Mouse (Mus musculus): ENCODE measurements around the gene Zcchc7. TPM values are rescaled to one million over a fixed set of nuclear protein-coding genes. Genes with fewer than 3 reads are reported as not detected.

Gene Zcchc7
- total RNA-seq (2021): 10 to 100 TPM; 19.1 to 19.9 TPM

DNA sequence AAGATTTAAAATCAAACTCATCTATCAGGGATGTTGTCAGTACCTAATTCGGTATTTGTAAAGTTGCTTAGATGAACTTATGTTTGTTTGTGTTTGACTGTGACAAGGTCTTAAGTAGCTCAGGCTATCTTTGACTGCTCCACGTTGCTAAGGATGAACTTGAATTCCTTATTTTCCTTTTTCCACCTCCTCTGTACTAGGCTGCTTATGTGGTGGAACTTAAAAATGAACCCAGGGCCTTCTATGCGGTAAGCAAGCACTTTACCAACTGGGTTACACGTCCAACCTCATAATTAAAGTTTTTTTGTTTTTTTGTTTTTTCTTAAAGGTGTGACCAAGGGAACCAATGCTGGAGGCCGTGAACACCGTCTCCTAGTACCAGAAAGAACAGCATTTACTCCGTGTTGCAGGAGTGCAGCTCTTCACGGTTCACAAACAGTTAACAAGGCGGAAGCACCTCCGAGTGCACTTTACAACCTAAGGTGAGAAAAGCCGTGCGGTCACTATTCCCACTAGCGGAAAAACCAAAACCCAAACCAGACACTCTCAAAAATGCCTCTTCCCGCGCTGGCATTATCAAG lies at the start of gene Zcchc7:
Gene Zcchc7, plus strand, starts transcription at position 325 of the 581 bp plus-strand sequence.
- intact Hi-C loops (cut with DNase I): loop anchor here (5.0 kb wide), 1 partner anchor 147 kb away; no protein-coding TSS in a partner anchor
- no peak for DNase-seq

GRCm38 (mm10) chr4:44705967-44706366 lies 49.7 kb upstream of the Zcchc7 start:
- intact Hi-C loops (cut with DNase I): no loop called here
- DNase-seq: no peak

GRCm38 (mm10) chr4:44706865-44707264 lies 48.8 kb upstream of the Zcchc7 start:
- intact Hi-C loops (cut with DNase I): no loop called here
- DNase-seq: no peak

DNA sequence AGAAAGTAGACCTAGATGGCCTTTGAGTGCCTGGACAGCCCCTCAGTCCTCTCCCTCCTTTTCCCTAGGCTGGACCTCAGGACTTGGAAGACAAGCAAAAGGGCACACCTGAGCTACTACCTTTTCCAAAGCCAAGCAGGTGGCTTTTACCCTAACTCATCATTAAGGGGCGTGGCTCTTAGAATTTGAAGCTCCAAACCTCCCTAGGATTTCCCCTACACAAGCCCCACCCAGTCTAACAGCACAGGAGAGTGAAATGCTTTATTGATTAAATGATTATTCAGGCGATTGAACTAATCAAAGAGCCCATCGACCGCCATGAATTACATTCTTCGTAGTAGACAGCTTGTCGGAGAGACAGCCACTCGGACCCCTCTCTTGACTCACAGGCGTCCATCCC lies 47.4 kb upstream of the Zcchc7 start:
- intact Hi-C loops (cut with DNase I): no loop called here
- no peak for DNase-seq

GRCm38 (mm10) chr4:44709091-44709695 lies 46.5 kb upstream of the Zcchc7 start:
- no peak for DNase-seq
- intact Hi-C loops (cut with DNase I): no loop called here

GRCm38 (mm10) chr4:44709740-44710700 lies 45.7 kb upstream of the Zcchc7 start, which contains the start of gene Pax5:
TSS of gene Pax5 (minus strand) at chr4:44710487.
- intact Hi-C loops (cut with DNase I): loop anchor here (5.0 kb wide), 1 partner anchor 197 kb away; no protein-coding TSS in a partner anchor
- DNase-seq: no peak

DNA sequence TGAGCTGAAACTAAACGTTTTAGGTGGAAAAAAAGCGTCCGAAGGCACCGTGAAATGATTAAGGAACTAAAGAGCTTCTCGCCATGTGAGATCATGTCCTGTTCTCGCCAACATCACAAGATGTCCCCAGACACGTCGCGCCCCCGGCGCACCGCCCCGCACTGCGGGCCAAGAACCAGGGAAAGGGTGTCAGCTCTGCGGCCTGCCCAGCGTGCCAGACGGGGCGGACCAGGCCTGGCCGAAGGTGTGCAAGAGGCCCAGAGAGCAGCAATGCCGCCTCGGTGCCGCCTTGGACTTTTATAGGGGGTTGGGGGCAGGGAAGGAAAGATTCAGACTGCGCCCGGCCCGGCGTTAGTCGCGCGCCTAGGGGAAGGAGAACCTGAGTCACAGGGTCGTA lies 45.0 kb upstream of the Zcchc7 start:
- intact Hi-C loops (cut with DNase I): loop anchor here (5.0 kb wide), 1 partner anchor 197 kb away; no protein-coding TSS in a partner anchor
- DNase-seq: peak in 1 of 2 experiments; percentile 7

DNA sequence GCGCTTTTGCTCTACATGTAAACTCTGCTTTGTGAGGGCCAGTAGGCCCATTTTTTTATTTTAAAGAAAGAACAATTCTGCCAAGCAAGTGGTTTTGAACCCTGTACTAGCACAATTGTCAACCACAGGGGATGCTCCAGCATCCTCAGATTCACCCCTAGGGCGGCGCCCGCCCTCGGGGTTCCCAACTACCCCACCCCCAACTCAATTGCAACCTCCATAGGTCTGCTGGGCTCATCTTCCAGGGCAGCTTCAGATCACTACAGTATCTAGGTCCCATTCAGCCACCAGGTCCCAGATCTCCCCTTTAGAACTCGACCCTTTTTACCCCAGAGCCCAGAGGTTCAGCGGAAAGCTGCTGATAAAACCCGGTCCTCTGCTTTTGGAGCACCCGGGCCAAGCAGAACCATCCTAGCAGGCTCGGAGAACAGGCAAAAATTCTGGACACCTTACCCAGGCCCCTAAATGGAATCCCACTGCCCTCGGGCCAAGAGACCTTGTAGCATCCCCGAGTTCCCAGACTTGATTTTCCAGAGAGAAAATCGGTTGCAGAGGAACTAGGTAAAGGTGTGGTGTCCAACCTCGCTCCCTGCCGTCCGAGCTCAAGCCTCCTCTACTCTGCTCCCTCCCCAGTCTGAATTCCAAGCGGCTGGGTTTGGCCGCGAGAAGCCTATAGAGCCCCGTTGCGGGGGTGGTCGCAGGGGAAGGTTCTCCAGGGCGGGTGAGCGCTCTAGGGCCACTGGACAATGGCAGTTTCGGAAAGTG lies 44.4 kb upstream of the Zcchc7 start:
- intact Hi-C loops (cut with DNase I): loop anchor here (5.0 kb wide), 1 partner anchor 196 kb away; no protein-coding TSS in a partner anchor
- DNase-seq: no peak

- intact Hi-C loops (cut with DNase I): loop anchor here (5.0 kb wide), 1 partner anchor 195 kb away; no protein-coding TSS in a partner anchor
- peak in 1 of 2 experiments; percentile 17 for DNase-seq
These were observed 43.5 kb upstream of the Zcchc7 start for GRCm38 (mm10) chr4:44712051-44712700.

DNA sequence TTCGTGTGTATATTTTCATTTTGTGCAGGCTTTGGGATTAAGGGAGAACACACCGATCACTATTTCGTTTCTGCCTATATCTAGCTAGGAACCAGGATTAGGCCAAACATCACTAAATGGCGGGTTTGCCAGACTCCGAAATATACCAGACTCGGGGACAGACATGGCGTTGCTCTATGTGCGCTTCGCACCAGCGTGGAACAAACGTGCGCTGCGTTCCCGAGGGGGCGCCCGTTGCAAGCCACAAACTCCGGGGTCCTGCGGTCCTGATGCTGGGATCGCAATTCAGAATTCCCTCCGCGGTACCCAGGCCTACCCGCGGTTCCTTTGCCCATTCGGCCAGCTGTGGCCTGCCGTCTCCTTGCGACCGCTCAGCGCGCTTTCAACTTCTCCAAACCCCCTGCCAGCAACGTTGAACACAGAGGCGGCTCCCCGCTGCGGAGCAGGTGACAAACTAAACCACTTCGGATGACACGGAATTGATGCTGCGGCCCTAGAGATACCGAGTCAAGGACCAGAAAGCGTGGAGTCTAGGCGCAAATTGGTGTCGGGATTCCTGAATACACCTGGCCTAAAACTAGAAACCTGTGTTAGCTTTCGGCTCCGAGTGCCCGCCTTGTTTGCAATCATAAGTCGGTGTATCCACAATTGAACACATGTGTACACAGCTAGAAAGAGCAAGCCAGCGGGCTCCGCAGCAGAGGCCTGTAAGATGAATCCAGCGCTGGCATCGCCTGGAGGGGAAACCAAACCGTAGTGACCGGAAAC lies 42.7 kb upstream of the Zcchc7 start:
- intact Hi-C loops (cut with DNase I): loop anchor here (5.0 kb wide), 1 partner anchor 194 kb away; no protein-coding TSS in a partner anchor

DNA sequence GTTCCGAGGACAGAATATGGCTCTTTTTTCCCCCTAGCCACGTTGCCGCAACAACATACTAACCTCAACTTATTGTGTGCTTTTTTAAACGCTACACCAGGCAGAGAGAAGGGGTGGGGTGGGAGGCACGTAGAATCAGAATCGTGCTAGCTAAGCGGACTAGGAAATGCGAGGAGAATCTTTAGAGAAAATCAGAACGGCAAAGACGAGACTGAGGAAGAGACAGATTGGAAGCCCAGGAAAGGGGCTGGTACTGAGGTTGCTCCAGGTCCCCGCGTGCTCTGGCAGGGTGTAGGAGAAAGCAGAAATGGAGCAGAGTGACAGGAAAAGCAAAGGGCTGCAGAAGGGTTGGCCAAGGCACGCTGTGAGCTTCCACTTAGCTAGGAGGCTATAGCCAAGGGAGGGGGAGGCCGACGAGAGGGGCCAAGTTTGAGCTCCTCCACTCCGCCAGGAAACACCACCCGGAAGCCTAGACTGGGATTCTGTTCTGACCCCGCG lies 42.1 kb upstream of the Zcchc7 start:
- intact Hi-C loops (cut with DNase I): loop anchor here (5.0 kb wide), 1 partner anchor 194 kb away; no protein-coding TSS in a partner anchor
- DNase-seq: no peak

More for the DNA sequence above, 42.7 kb upstream of the Zcchc7 start:
- peak; percentile 29 to 32 for DNase-seq

DNA sequence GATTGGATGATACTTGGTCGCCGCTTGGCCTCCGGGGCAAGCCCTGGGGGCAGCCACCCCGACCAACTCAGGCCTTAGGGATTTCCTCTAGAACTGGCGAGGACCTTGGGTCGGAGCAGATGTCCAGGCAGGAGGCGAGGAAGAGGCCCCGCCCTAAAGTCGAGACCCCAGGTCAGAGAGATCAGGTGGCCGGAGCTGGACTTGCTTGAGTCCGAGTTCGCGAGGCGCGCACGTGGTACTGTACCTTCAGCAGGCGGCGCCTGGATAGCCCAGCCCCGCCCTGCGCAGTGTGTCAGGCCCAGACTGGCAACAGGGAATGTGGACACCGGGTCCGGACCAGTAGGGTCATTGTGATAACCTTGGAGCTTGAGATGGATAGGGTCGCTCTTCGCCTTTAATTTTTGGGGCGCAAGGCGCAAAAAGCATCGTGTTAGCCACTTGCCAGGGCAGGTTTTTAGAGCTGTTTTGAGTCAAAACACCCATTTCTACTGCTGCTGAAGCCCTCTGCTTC lies 41.5 kb upstream of the Zcchc7 start:
- intact Hi-C loops (cut with DNase I): loop anchor here (5.0 kb wide), 1 partner anchor 193 kb away; no protein-coding TSS in a partner anchor
- DNase-seq: no peak

DNA sequence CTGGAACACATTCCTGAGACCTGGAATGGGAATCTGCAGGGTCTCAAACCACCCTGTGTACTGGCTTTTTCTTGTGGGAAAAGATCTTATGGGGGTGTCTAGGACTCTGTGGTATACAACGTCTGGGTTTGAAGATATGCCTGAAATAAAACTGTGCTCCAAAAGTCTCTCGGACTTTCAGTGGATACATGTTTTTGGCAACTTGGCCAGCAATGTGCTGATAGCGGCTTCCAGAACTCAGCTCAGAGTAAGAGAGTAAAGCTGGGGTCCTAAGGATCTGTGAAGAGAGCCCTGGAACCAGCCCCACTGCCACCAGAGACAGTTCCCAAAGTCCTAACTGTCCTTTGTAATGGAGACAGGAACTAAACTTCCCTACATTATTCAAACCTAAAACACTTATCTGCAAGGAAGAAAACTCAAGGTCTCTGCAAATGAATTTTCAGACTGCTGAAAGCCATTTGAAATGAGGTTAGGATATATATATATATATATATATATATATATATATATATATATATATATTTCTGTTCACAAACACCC lies 40.0 kb upstream of the Zcchc7 start:
- intact Hi-C loops (cut with DNase I): no loop called here
- no peak for DNase-seq

DNA sequence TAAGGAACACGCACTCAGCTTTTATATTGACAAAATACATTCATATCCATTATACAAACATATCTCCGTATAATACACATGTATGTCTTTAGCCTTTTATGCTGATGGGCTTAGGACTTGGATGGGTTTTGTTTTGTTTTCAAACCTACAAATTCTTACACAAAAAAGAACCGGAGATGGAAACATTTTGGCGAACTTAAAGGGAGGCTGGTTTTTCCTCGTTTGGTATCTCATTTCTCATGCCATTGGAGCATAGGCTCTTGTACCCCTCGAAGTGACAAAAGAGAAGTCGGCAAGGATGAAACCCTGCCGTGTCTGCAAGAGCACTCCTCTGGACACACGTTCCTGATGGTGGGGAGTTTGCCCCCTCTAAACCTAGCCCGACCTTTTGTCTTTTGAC lies 39.3 kb upstream of the Zcchc7 start:
- intact Hi-C loops (cut with DNase I): no loop called here
- no peak for DNase-seq

GRCm38 (mm10) chr4:44717676-44718075 lies 38.0 kb upstream of the Zcchc7 start:
- intact Hi-C loops (cut with DNase I): no loop called here
- DNase-seq: no peak

DNA sequence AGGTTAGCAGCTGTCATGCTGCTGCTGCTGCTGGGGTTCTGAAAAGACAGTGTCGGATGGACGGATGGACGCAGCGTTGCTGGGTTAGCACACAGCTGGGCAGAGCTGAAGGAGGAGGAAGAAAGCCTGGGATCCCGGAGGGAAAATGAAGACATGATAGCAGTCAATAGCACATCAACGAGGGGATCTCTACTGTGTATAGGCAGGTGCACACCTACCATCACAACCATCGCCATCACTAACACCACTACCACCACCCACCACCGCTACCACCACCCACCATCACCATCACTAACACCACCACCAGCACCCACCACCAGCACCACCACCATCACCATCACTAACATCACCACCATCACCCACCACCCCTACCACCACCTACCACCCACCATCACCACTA lies 35.6 kb upstream of the Zcchc7 start:
- DNase-seq: no peak
- intact Hi-C loops (cut with DNase I): no loop called here

DNA sequence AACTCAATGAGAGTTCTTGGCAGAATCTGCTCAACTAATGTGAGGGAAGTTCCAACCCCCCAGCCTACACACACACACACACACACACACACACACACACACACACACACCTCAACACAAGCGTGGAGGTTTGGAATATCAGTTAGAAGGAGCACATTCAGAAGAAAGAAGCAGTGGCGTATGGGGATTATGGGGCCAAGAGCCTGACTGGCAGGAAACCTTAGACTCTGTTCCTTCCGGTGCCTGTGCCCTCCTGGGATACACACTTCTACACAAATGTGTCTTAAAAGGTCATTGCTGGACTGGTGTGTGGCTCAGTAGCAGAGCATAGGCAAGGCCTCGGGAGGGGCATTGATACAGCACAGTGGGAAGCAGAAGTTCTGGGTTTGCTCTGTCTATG lies 34.4 kb upstream of the Zcchc7 start:
- intact Hi-C loops (cut with DNase I): no loop called here
- no peak for DNase-seq

DNA sequence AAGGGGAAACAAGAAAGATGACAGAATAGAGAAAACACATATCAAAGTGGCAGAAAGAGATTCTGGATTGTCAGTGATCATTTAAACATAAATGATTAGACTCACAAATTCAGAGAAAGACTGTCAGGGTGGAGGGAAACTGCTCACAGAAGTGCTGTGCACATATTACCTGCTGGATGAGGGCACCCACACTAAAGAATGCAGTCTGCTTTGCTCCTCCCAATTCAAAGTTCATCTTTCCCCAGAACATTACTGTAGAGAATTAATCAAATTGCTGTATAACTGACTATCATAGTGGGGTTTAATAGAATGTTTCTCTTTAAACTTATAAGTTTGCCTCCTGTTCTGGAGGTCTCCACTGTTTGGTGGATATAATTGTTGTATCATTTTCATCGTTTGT lies 15.2 kb upstream of the Zcchc7 start:
- intact Hi-C loops (cut with DNase I): no loop called here

More for the DNA sequence above, 15.2 kb upstream of the Zcchc7 start:
- DNase-seq: no peak

All from heart, postnatal 10 days (tissue).